Mouse (Mus musculus): ENCODE results near the gene Heca. TPM values are rescaled to one million over a fixed set of nuclear protein-coding genes. Genes with fewer than 3 reads are reported as not detected.

Heca gene
- 119 TPM for polyA plus RNA-seq (2017; shearing (Covaris generic))

GRCm38 (mm10) chr10:17947960-17948730 lies at the start of gene Heca:
Gene Heca, minus strand, starts transcription at chr10:17948067.

Other genes with a start within 250 kb of the Heca start
- 123 TPM for gene Cited2, start 224.8 kb downstream of the Heca start, polyA plus RNA-seq (2017; shearing (Covaris generic))
- 2.1 TPM for gene Txlnb, start 151.8 kb downstream of the Heca start, polyA plus RNA-seq (2017; shearing (Covaris generic))
- gene Abracl, start 75.2 kb upstream of the Heca start, polyA plus RNA-seq (2017; shearing (Covaris generic)): 221 TPM
- 123 TPM for gene Reps1, start 107.8 kb upstream of the Heca start, polyA plus RNA-seq (2017; shearing (Covaris generic))